Mouse (Mus musculus) bone marrow macrophage, adult 2 months (primary cell): ENCODE results near the gene Zfp64.

Experiments
- CTCF ChIP-seq: IDR thresholded peaks from 2 replicates; pipeline ENCODE4 v1.5.1; 2012; ENCODE audit warnings: low read depth, mild to moderate bottlenecking, low read length, moderate library complexity
- POLR2A ChIP-seq: IDR thresholded peaks from 2 replicates; pipeline ENCODE4 v1.6.1; 2012; ENCODE audit warnings: mild to moderate bottlenecking, low read depth, low read length, borderline replicate concordance

DNA sequence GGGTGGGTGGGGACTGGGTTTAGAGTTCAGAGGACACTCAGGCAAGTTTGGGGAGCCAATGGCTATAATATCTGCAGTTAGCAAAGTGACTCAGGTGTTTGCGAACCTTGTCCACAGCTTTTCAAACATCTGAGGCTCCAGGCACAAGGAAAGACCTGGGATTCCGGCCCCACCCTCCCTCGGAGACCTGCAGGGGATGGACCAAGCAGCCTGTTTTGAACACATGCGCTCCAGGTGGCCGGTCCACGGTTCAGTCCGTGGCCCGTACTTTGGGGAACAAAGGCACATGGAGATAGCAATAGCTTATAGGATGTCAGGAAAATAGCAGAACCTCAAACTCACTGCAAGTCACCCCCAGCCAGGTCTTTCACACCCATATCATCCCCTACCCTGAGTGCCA lies 1.0 kb downstream of the Zfp64 start:
- no peak for TF ChIP-seq CTCF
- TF ChIP-seq POLR2A = no peak
